ENCODE assay signal across 23 mouse cellular contexts in the genomic region with DNA sequence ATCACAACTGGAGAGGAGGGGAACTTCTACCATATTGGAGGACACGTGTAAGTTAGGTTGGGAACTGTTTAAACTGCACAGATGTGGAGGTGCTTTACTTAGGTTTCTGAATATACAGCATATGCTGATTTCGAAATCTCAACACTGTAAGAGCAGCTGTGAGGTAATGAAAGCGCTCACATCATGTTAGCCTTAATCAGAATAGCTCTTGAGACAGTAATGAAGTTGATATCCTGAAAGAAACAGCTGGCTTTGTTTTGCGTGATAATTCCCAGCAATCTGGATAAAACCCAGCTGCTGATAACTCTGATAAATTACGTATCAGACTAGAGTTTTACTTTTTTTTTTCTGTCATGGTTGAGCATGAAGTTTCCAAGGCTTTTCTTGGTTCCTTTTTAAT.
DNase-seq lines count a peak whose midpoint lies in the region; ATAC-seq and TF ChIP-seq lines count a peak whose summit lies in the region.
"Had no signal": no experiment of that assay in that cellular context is flagged by ENCODE, and none has a peak within 500 bp of the region (broad histone marks: within the 10 kb centered on the region; RNA-seq: fewer than 3 reads in every experiment).

No protein-coding gene starts in this region.

- TF ChIP-seq EP300 in lung, postnatal 0 days (IDR thresholded peaks at IDR 0.05), result 0 out of 2 replicates have a peak, but pooled peaks have one; percentile 9

- TF ChIP-seq CTCF in forebrain, postnatal 0 days (IDR thresholded peaks at IDR 0.05; ENCODE audit: low read depth), result no peak
- no peak for TF ChIP-seq CTCF in lung, postnatal 0 days (IDR thresholded peaks at IDR 0.05)

- H3K27me3 ChIP-seq in forebrain, postnatal 0 days (ENCODE audit: insufficient read depth, low read length), result no peaks in the 10 kb centered on the region
- no peaks in the 10 kb centered on the region for H3K27me3 ChIP-seq in forebrain, embryonic 15.5 days
- H3K27me3 ChIP-seq in lung, postnatal 0 days (replicated peaks; ENCODE audit: insufficient read depth, low read length), result no peaks in the 10 kb centered on the region
- H3K27me3 ChIP-seq in embryonic facial prominence, embryonic 14.5 days (replicated peaks; ENCODE audit: control insufficient read depth, insufficient read depth, low read length), result no peaks in the 10 kb centered on the region
- H3K27me3 ChIP-seq: hindbrain, embryonic 13.5 days; liver, embryonic 15.5 days; midbrain, embryonic 15.5 days; stomach, embryonic 15.5 days had no signal

- no peaks in the 10 kb centered on the region for H3K4me1 ChIP-seq in forebrain, postnatal 0 days (ENCODE audit: insufficient read depth)
- H3K4me1 ChIP-seq in forebrain, embryonic 15.5 days, result no peaks in the 10 kb centered on the region
- H3K4me1 ChIP-seq in lung, postnatal 0 days (ENCODE audit: insufficient read depth, low read depth, low read length), result no peaks in the 10 kb centered on the region
- H3K4me1 ChIP-seq in embryonic facial prominence, embryonic 14.5 days (ENCODE audit: control insufficient read depth, insufficient read depth, low read length), result no peaks in the 10 kb centered on the region
- H3K4me1 ChIP-seq: hindbrain, embryonic 13.5 days; liver, embryonic 15.5 days; midbrain, embryonic 15.5 days; stomach, embryonic 15.5 days had no signal

- WGBS in forebrain, postnatal 0 days, result 74% methylated on average over 5 of the region's 5 CpGs
- WGBS in forebrain, embryonic 15.5 days, result 80% methylated on average over 5 of the region's 5 CpGs
- WGBS in lung, postnatal 0 days, result 42% methylated on average over 5 of the region's 5 CpGs
- 61% methylated on average over 5 of the region's 5 CpGs for WGBS in embryonic facial prominence, embryonic 14.5 days

- H3K4me2 ChIP-seq in forebrain, postnatal 0 days (ENCODE audit: low read depth), result no peak overlapping the region
- no peak overlapping the region for H3K4me2 ChIP-seq in forebrain, embryonic 15.5 days (replicated peaks)
- no peak overlapping the region for H3K4me2 ChIP-seq in lung, postnatal 0 days (replicated peaks; ENCODE audit: low read depth, low read length)
- no peak overlapping the region for H3K4me2 ChIP-seq in embryonic facial prominence, embryonic 14.5 days (ENCODE audit: low read depth, low read length)
- H3K4me2 ChIP-seq: hindbrain, embryonic 13.5 days; liver, embryonic 15.5 days; midbrain, embryonic 15.5 days; stomach, embryonic 15.5 days had no signal

- no peak overlapping the region for H3K4me3 ChIP-seq in forebrain, postnatal 0 days (ENCODE audit: low read depth, low read length)
- H3K4me3 ChIP-seq in forebrain, embryonic 15.5 days, result no peak overlapping the region
- no peak overlapping the region for H3K4me3 ChIP-seq in lung, postnatal 0 days (ENCODE audit: low read depth, low read length)
- no peak overlapping the region for H3K4me3 ChIP-seq in embryonic facial prominence, embryonic 14.5 days (ENCODE audit: low read depth, low read length)
- H3K4me3 ChIP-seq: hindbrain, embryonic 13.5 days; liver, embryonic 15.5 days; midbrain, embryonic 15.5 days; stomach, embryonic 15.5 days had no signal

- DNase-seq in forebrain, postnatal 0 days, result no peak
- peak; percentile 4 for DNase-seq in kidney, postnatal 10 days
- no peak for DNase-seq in kidney, postnatal 14 days
- DNase-seq in lung, postnatal 0 days (ENCODE audit: low spot score), result peak; percentile 54
- no peak for DNase-seq in lung, postnatal 25 days (ENCODE audit: low spot score)
- peak; percentile 55 for DNase-seq in embryonic facial prominence, embryonic 14.5 days (ENCODE audit: low spot score)
- DNase-seq: adrenal gland, postnatal 14 days; cerebellum, adult 11-12 months; cerebellum, adult 9-11 months; embryo, embryonic 11 days; gastrocnemius, postnatal 14 days; heart, postnatal 14 days; kidney, adult 18-20 months; layer of hippocampus, adult 9-11 months; right cerebral cortex, postnatal 25 days; thymus, adult 18-20 months; thymus, postnatal 36 days had no signal

- H3K36me3 ChIP-seq in forebrain, postnatal 0 days (ENCODE audit: insufficient read depth), result no peaks in the 10 kb centered on the region
- H3K36me3 ChIP-seq in forebrain, embryonic 15.5 days, result no peaks in the 10 kb centered on the region
- no peaks in the 10 kb centered on the region for H3K36me3 ChIP-seq in lung, postnatal 0 days (ENCODE audit: insufficient read depth, low read length)
- H3K36me3 ChIP-seq in embryonic facial prominence, embryonic 14.5 days (ENCODE audit: control insufficient read depth, insufficient read depth, low read length), result no peaks in the 10 kb centered on the region
- H3K36me3 ChIP-seq: hindbrain, embryonic 13.5 days; liver, embryonic 15.5 days; midbrain, embryonic 15.5 days; stomach, embryonic 15.5 days had no signal

- no peak overlapping the region for H3K9ac ChIP-seq in forebrain, postnatal 0 days
- H3K9ac ChIP-seq in forebrain, embryonic 15.5 days (replicated peaks), result no peak overlapping the region
- no peak overlapping the region for H3K9ac ChIP-seq in lung, postnatal 0 days (replicated peaks; ENCODE audit: low read depth)
- no peak overlapping the region for H3K9ac ChIP-seq in embryonic facial prominence, embryonic 14.5 days (ENCODE audit: low read depth, low read length)
- H3K9ac ChIP-seq: hindbrain, embryonic 13.5 days; liver, embryonic 15.5 days; midbrain, embryonic 15.5 days; stomach, embryonic 15.5 days had no signal

- H3K27ac ChIP-seq in forebrain, postnatal 0 days (ENCODE audit: low read depth, low read length), result no peak overlapping the region
- no peak overlapping the region for H3K27ac ChIP-seq in forebrain, embryonic 15.5 days (replicated peaks)
- H3K27ac ChIP-seq in lung, postnatal 0 days (ENCODE audit: low read length), result no peak overlapping the region
- no peak overlapping the region for H3K27ac ChIP-seq in embryonic facial prominence, embryonic 14.5 days (replicated peaks; ENCODE audit: low read depth, low read length)
- H3K27ac ChIP-seq: hindbrain, embryonic 13.5 days; liver, embryonic 15.5 days; midbrain, embryonic 15.5 days; stomach, embryonic 15.5 days had no signal

- peak; percentile 64 for ATAC-seq in forebrain, postnatal 0 days
- ATAC-seq in forebrain, embryonic 15.5 days (replicated peaks), result no peak
- peak; percentile 47 for ATAC-seq in lung, postnatal 0 days
- peak; percentile 26; the same call in 1 of the 2 replicates for ATAC-seq in embryonic facial prominence, embryonic 14.5 days (ENCODE audit: low read depth)
- ATAC-seq: CD4-positive, CD25-positive, alpha-beta regulatory T cell, adult 4 months; midbrain, embryonic 15.5 days had no signal

- H3K9me3 ChIP-seq in forebrain, postnatal 0 days (ENCODE audit: low read length), result no peaks in the 10 kb centered on the region
- no peaks in the 10 kb centered on the region for H3K9me3 ChIP-seq in forebrain, embryonic 15.5 days
- H3K9me3 ChIP-seq in lung, postnatal 0 days (ENCODE audit: low read length), result no peaks in the 10 kb centered on the region
- H3K9me3 ChIP-seq in embryonic facial prominence, embryonic 14.5 days (ENCODE audit: control insufficient read depth, low read length), result no peaks in the 10 kb centered on the region
- H3K9me3 ChIP-seq: hindbrain, embryonic 13.5 days; liver, embryonic 15.5 days; midbrain, embryonic 15.5 days; stomach, embryonic 15.5 days had no signal

Comparison
In these comparisons a context has a peak if more than half of its experiments do, and no peak if none do; other contexts are left out.
1. DNase-seq: peak in kidney, postnatal 10 days (single experiment), lung, postnatal 0 days (single experiment) and embryonic facial prominence, embryonic 14.5 days (single experiment); none in forebrain, postnatal 0 days (single experiment), kidney, postnatal 14 days (single experiment) and lung, postnatal 25 days (single experiment).